In genomic region chr11:43470118-43470517, GRCm38 (mm10) we compare ENCODE assay signal across 15 mouse cellular contexts. TPM values are rescaled to one million over a fixed set of nuclear protein-coding genes. Genes with fewer than 3 reads are reported as not detected.
DNase-seq lines count a peak whose midpoint lies in the region; ATAC-seq lines count a peak whose summit lies in the region.
"Had no signal": no experiment of that assay in that cellular context is flagged by ENCODE, and none has a peak within 500 bp of the region (broad histone marks: within the 10 kb centered on the region; RNA-seq: fewer than 3 reads in every experiment).

No protein-coding gene starts in this region.

- peaks cover 14% of the 10 kb centered on the region for H3K4me1 ChIP-seq in lung, embryonic 16.5 days (replicated peaks; ENCODE audit: control insufficient read depth, insufficient read depth, low read length)

- peak; percentile 59 for DNase-seq in gastrocnemius, adult 18-20 months (ENCODE audit: low spot score)
- DNase-seq in gastrocnemius, postnatal 4 days (ENCODE audit: low spot score in 2 of 2) = no peak
- peak; percentile 27 for DNase-seq in testis, postnatal 14 days (ENCODE audit: low spot score)
- DNase-seq in testis, postnatal 10 days (ENCODE audit: low spot score) = no peak
- no peak for DNase-seq in cerebellum, adult 18-20 months
- no peak for DNase-seq in T-cell, adult 2 months (ENCODE audit: low spot score)
- DNase-seq: cerebellum, adult 9-11 months; spleen, adult 18-20 months had no signal

- H3K4me3 ChIP-seq in lung, embryonic 16.5 days (ENCODE audit: low read length) = no peak overlapping the region
- H3K4me3 ChIP-seq: erythroblast, embryonic 14.5 days; limb, embryonic 13.5 days; midbrain, embryonic 13.5 days had no signal

- H3K4me2 ChIP-seq in lung, embryonic 16.5 days (ENCODE audit: low read depth, low read length) = no peak overlapping the region
- H3K4me2 ChIP-seq: limb, embryonic 13.5 days; midbrain, embryonic 13.5 days had no signal

- WGBS in lung, embryonic 16.5 days = 22% methylated on average over 5 of the region's 5 CpGs

- H3K36me3 ChIP-seq in lung, embryonic 16.5 days (ENCODE audit: control insufficient read depth, insufficient read depth, low read length) = no peaks in the 10 kb centered on the region
- H3K36me3 ChIP-seq: limb, embryonic 13.5 days; midbrain, embryonic 13.5 days had no signal

- peak; percentile 42; the same call in 1 of the 2 replicates for ATAC-seq in lung, embryonic 16.5 days (ENCODE audit: low read depth)
- no peak for ATAC-seq in cerebellum, adult (ENCODE audit: insufficient number of reproducible peaks, low FRiP score, low TSS enrichment)
- ATAC-seq: midbrain, embryonic 13.5 days had no signal

- no peaks in the 10 kb centered on the region for H3K27me3 ChIP-seq in lung, embryonic 16.5 days (ENCODE audit: control insufficient read depth, insufficient read depth, low read depth, low read length)
- H3K27me3 ChIP-seq: limb, embryonic 13.5 days had no signal

- peak overlapping the region; percentile 52 for H3K27ac ChIP-seq in lung, embryonic 16.5 days (ENCODE audit: low read length)
- H3K27ac ChIP-seq: limb, embryonic 13.5 days; midbrain, embryonic 13.5 days had no signal

- H3K9ac ChIP-seq in lung, embryonic 16.5 days (ENCODE audit: low read length) = no peak overlapping the region
- H3K9ac ChIP-seq: limb, embryonic 13.5 days; midbrain, embryonic 13.5 days had no signal

- no peaks in the 10 kb centered on the region for H3K9me3 ChIP-seq in lung, embryonic 16.5 days (ENCODE audit: control insufficient read depth, low read length)
- H3K9me3 ChIP-seq: limb, embryonic 13.5 days; midbrain, embryonic 13.5 days had no signal

RNA-seq across cellular contexts. Expression of gene C1qtnf2, which starts 4.0 kb away (rescaled TPM):
- total RNA-seq in gastrocnemius, adult 18-20 months (2021) = 1 to 10 TPM; 1.8 to 3.0 TPM
- 10 to 100 TPM; 41.2 to 45.0 TPM for total RNA-seq in gastrocnemius, postnatal 4 days (2021)
- 3.4 and 4.1 TPM in 2 replicates for polyA plus RNA-seq in lung, embryonic 16.5 days (2015; fragmentation: Nextera tagmentation; extraction: Ambion mirVana)
- total RNA-seq: MEL; neutrophil, adult 5-6 weeks had no signal
- polyA plus RNA-seq: erythroblast, embryonic 14.5 days had no signal

RNA-seq across cellular contexts. Expression of gene Slu7, which starts 36.6 kb away (rescaled TPM):
- total RNA-seq in gastrocnemius, adult 18-20 months (2021) = 10 to 100 TPM; 34.0 to 36.5 TPM
- total RNA-seq in gastrocnemius, postnatal 4 days (2021) = 10 to 100 TPM; 32.7 to 35.5 TPM
- polyA plus RNA-seq in lung, embryonic 16.5 days (2015; fragmentation: Nextera tagmentation; extraction: Ambion mirVana) = 52.2 and 58.0 TPM in 2 replicates

RNA-seq across cellular contexts. Expression of gene Pttg1, which starts 44.1 kb away (rescaled TPM):
- 10 to 100 TPM; 51.6 to 56.3 TPM for total RNA-seq in gastrocnemius, adult 18-20 months (2021)
- 10 to 100 TPM; 25.7 to 25.9 TPM for total RNA-seq in gastrocnemius, postnatal 4 days (2021)
- 91.5 and 98.6 TPM in 2 replicates for polyA plus RNA-seq in lung, embryonic 16.5 days (2015; fragmentation: Nextera tagmentation; extraction: Ambion mirVana)

RNA-seq across cellular contexts. Expression of gene Ccnjl, which starts 58.5 kb away (rescaled TPM):
- not detected for total RNA-seq in gastrocnemius, adult 18-20 months (2021)
- 1 to 10 TPM; 2.4 to 3.3 TPM for total RNA-seq in gastrocnemius, postnatal 4 days (2021)
- 19.6 and 20.0 TPM in 2 replicates for polyA plus RNA-seq in lung, embryonic 16.5 days (2015; fragmentation: Nextera tagmentation; extraction: Ambion mirVana)
- total RNA-seq: MEL; neutrophil, adult 5-6 weeks had no signal
- polyA plus RNA-seq: erythroblast, embryonic 14.5 days had no signal

Comparison
In these comparisons a context has a peak if more than half of its experiments do, and no peak if none do; other contexts are left out.
1. DNase-seq: peak in gastrocnemius, adult 18-20 months (single experiment) and testis, postnatal 14 days (single experiment); none in gastrocnemius, postnatal 4 days (0 of 2), testis, postnatal 10 days (single experiment), cerebellum, adult 18-20 months (0 of 2) and T-cell, adult 2 months (single experiment).
2. RNA of gene C1qtnf2, which starts 4.0 kb away (total RNA-seq): 41.2 to 45.0 TPM in gastrocnemius, postnatal 4 days; 1.8 to 3.0 TPM in gastrocnemius, adult 18-20 months; every median in the first group is over 10 times any median in the second.